Mouse (Mus musculus): ENCODE data around the gene Uhrf1bp1.

GRCm38 (mm10) chr17:27925054-27925453, 68.8 kb downstream of the Uhrf1bp1 start:
- no peak for TF ChIP-seq CTCF (IDR thresholded peaks at IDR 0.05; ENCODE audit: low read depth)
- TF ChIP-seq EP300 (IDR thresholded peaks at IDR 0.05; ENCODE audit: low read depth), result no peak
